Mouse (Mus musculus) hindbrain, embryonic 15.5 days (tissue): Measurements from ENCODE around the gene B3glct. TPM values are rescaled to one million over a fixed set of nuclear protein-coding genes. Genes with fewer than 3 reads are reported as not detected.

Source experiments
- ATAC-seq: fragments of 200-750 bp; cut with Nextera tagmentation; 2 replicates; pipeline ENCODE4 v1.8.0; 2017; ENCODE audit warnings: low read depth, moderate number of reproducible peaks, moderate TSS enrichment; ENCODE audit not compliant: low FRiP score
- H3K27ac ChIP-seq: fragments of 300-500 bp; sonication (generic); replicated peaks from 2 replicates; pipeline ENCODE4 v1.5.1; 2015; ENCODE audit warnings: mild to moderate bottlenecking, inconsistent platforms
- H3K27me3 ChIP-seq: fragments of 300-500 bp; sonication (generic); 2 replicates; pipeline ENCODE4 v1.6.1; 2015; ENCODE audit warnings: control low read depth, inconsistent platforms
- H3K36me3 ChIP-seq: fragments of 300-500 bp; sonication (generic); 2 replicates; pipeline ENCODE4 v1.6.1; 2015; ENCODE audit warnings: control low read depth, inconsistent platforms
- H3K4me1 ChIP-seq: fragments of 300-500 bp; sonication (generic); replicated peaks from 2 replicates; pipeline ENCODE4 v1.6.1; 2015; ENCODE audit warnings: control low read depth, inconsistent platforms
- H3K4me2 ChIP-seq: fragments of 300-500 bp; sonication (generic); 2 replicates; pipeline ENCODE4 v1.6.1; 2015; ENCODE audit warnings: moderate library complexity, mild to moderate bottlenecking, inconsistent platforms
- H3K4me3 ChIP-seq: fragments of 300-500 bp; sonication (generic); 2 replicates; pipeline ENCODE4 v1.5.1; 2015; ENCODE audit warnings: mild to moderate bottlenecking, inconsistent platforms
- H3K9ac ChIP-seq: fragments of 300-500 bp; sonication (generic); 2 replicates; pipeline ENCODE4 v1.6.1; 2015; ENCODE audit warnings: inconsistent platforms
- H3K9me3 ChIP-seq: fragments of 300-500 bp; sonication (generic); 2 replicates; pipeline ENCODE4 v1.6.1; 2016; ENCODE audit warnings: control low read depth, inconsistent platforms
- WGBS: fragments of 180-500 bp; shearing (Covaris S2); methylation state at CpG from one replicate; pipeline ENCODE4 v1.1.7; 2015; 5-methylcytosine and 5-hydroxymethylcytosine counted together
- polyA plus RNA-seq: library from polyadenylated mRNA; unstranded; fragments of >200 nt; fragmentation: Nextera tagmentation; extraction: Ambion mirVana; gene quantifications from 2 replicates; pipeline ENCODE4 v1.2.1, GENCODE M21; 2015

Gene B3glct
- polyA plus RNA-seq, result 14.8 TPM in 2 replicates

DNA sequence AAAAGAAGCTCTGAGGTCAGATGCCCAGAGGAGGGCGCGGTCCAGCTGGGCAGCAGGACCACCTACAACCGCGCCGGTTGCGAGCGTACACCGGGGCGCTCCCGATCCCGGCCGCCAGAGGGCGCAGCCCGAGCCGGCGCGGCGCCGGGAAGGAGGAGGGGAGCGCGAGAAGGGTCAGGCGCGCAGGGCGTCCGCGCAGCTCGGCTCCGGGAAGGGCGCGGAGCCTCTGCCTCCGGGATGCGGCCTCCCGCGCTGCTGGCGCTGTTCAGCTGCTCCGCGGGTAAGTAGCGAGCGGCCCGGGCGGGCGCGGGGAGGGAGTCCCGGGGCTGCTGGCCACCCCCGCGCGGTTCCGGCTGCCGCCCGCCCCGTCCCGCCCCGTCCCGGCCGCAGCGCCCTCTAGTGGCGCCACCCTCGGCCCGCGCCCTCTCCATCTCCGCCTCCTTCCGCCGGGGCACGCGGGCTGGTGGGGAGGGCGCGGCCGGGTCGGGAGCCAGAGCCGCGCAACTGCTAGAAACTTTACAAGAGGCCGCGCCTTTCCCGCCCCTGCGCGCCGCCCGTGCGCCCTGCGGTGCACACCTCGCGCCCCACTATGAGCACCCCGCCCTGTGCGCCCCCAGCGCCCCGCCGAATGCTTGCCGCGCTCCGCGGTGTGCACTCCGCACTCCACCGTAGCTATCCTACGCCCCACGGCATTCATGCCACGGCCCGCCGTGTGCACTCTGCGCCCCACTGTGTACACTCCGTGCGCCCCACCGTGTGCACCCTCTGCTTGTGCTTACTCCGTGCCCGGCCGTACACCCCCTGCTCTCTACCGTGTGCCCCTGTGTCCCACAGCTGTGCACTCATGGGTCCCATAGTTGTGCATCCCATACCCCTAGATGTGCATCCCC, at the start of gene B3glct:
TSS of gene B3glct (plus strand) at position 131 of the 890 bp plus-strand sequence.
- Histone ChIP-seq H3K4me3 (peak within 1 kb of the TSS; percentile 77), H3K9ac (peak within 1 kb of the TSS; percentile 67), H3K27ac (no peak within 1 kb of the TSS; the same call in 1 of the 2 replicates), H3K4me2 (peak within 1 kb of the TSS; percentile 98), H3K36me3 (no peaks in the 10 kb centered on the region), H3K27me3 (no peaks in the 10 kb centered on the region), H3K9me3 (no peaks in the 10 kb centered on the region), H3K4me1 (peaks cover 15% of the 10 kb centered on the region)
- under 1% methylated on average over 80 of the region's 106 CpGs for WGBS
- ATAC-seq, result peak; percentile 93

DNA sequence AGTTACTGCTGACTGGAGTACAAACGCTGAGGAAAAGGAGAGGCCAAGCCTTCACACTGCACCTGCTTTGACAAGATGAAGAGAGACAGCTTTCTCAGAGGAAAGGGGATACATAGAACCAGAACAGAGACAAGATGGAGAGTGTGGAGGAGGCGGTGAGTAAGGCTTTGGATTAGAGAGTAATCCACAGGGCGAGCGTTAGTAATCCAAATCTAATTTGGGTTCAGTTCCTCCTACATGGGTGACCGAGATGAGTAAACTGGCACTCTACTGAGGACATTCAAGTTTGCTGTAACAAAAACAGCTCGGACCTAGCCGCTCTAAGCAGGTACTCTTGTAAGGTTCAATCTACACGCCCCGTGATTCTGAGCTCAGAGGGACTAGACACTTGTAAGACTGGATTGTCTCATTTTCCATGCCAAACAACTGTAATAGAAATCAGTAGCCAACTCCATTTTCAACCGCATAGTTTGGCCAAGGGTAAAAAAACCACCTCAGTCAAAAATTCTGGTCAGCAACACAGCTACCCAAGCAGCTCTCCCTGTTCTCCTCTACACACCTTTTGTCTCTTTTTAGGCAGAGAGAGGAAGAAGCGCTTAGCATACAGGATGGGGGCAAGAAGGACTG, 43.5 kb upstream of the B3glct start:
- H3K36me3 ChIP-seq, result peaks cover 21% of the 10 kb centered on the region
- peak overlapping the region; percentile 58; the same call in 1 of the 2 replicates for H3K9ac ChIP-seq
- H3K4me2 ChIP-seq, result peak overlapping the region; percentile 76
- no peak overlapping the region for H3K27ac ChIP-seq
- peak overlapping the region; percentile 73 for H3K4me3 ChIP-seq
- ATAC-seq, result no peak
- peaks cover 21% of the 10 kb centered on the region for H3K4me1 ChIP-seq
- H3K9me3 ChIP-seq, result no peaks in the 10 kb centered on the region
- 69% methylated on average over 11 of the region's 11 CpGs for WGBS
- no peaks in the 10 kb centered on the region for H3K27me3 ChIP-seq

DNA sequence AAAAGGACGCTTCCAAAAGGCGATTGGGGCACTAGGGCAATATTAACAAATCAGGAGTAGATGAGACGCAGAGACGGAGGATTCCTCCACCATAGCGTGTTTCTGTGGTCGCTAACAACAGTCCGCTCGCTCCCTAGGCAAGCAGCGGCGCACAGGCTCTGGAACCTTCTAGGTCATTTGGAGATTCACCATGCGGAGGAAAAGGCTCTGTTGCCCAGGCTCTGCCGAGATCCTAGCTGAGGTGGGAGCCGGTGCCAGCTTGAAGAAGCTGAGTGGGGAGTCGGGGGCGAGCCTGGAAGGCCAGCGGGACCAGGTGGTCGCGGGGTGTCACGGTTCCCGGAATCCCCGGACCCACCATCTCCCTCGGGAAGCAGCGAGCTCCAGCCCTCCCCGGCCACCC, 42.5 kb upstream of the B3glct start:
- Histone ChIP-seq H3K4me3 (peak overlapping the region; percentile 73), H3K36me3 (peaks cover 11% of the 10 kb centered on the region), H3K9me3 (no peaks in the 10 kb centered on the region), H3K27me3 (no peaks in the 10 kb centered on the region), H3K4me2 (peak overlapping the region; percentile 76), H3K27ac (peak overlapping the region; percentile 88), H3K4me1 (peaks cover 21% of the 10 kb centered on the region), H3K9ac (peak overlapping the region; percentile 58)
- WGBS, result 1% methylated on average over 24 of the region's 24 CpGs
- ATAC-seq, result no peak

DNA sequence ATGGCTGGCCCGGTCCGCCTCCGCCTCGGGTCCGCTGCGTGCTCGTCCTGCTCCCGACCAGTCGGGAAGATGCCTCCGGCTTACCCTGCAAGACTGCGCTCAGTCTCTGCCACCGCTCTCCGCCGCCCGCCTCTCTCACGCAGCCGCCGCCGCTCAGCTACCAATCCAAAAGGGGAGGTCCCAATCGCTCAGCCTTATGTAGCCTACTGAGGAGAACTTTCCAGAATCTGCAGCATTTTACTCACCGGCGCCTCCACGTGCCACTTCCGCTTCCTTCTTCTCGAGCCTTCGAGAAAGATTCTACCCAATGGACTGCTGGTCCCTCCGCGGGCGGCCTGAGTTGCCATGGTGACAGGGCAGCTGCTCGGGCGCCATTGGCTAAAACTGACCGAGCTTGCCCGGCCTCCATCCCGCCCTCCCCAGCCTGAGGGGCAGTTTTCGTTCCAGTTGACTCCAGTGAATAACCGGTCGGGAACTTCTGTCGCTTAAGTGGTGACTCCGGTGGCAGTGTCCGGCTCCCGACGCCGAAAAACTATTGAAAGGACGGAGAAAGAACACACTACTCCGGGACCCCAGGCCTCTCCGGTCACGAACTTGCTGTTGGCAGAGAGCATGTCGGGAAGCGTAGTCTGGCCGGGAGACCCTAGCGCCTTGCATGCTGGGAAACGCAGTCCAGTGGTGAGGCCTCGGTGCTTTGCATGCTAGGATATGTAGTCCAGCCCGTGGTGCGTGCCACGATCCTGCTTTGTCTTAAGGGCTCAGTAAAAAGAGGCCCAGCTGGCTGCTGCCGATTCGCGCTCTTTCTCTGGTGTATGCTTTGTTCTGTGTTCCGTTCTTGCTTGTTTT, 41.7 kb upstream of the B3glct start, which contains the start of gene Hsph1:
TSS of gene Hsph1 (minus strand) at position 302 of the 846 bp plus-strand sequence.
- peak within 1 kb of the TSS; percentile 88 for H3K27ac ChIP-seq
- peaks cover 4% of the 10 kb centered on the region for H3K36me3 ChIP-seq
- H3K4me3 ChIP-seq, result peak within 1 kb of the TSS; percentile 73
- WGBS, result under 1% methylated on average over 60 of the region's 60 CpGs
- peak; percentile 98 for ATAC-seq
- H3K9ac ChIP-seq, result peak within 1 kb of the TSS; percentile 58
- H3K27me3 ChIP-seq, result no peaks in the 10 kb centered on the region
- peaks cover 21% of the 10 kb centered on the region for H3K4me1 ChIP-seq
- H3K4me2 ChIP-seq, result peak within 1 kb of the TSS; percentile 76
- H3K9me3 ChIP-seq, result no peaks in the 10 kb centered on the region

DNA sequence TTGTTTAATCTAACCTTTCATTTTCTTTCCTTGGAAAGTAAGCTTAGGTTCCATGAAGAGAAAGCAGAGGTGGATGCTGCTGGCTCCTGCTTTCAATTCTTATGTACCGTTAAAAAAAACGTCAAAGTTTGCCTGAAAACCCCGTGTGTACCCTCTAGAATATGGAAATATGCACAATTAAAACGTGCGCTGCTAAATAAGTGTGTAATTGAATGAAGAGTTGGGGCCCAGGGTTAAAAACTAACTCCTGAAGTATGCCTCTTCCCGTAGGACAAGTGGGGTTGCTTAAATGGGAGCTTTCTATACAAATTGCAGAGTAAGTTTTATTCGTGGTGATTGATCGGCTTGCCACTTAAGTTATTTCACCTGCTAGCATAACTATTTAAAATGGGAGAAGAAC, 40.7 kb upstream of the B3glct start:
- H3K27me3 ChIP-seq, result no peaks in the 10 kb centered on the region
- ATAC-seq, result no peak
- peak overlapping the region; percentile 73 for H3K4me3 ChIP-seq
- H3K9ac ChIP-seq, result peak overlapping the region; percentile 17; the same call in 1 of the 2 replicates
- H3K4me1 ChIP-seq, result peaks cover 21% of the 10 kb centered on the region
- no peaks in the 10 kb centered on the region for H3K9me3 ChIP-seq
- peak overlapping the region; percentile 76 for H3K4me2 ChIP-seq
- WGBS, result 51% methylated on average over 8 of the region's 8 CpGs
- H3K27ac ChIP-seq, result 0 out of 2 replicates have a peak overlapping the region, but pooled peaks have one; percentile 34
- no peaks in the 10 kb centered on the region; the same call in 1 of the 2 replicates for H3K36me3 ChIP-seq

DNA sequence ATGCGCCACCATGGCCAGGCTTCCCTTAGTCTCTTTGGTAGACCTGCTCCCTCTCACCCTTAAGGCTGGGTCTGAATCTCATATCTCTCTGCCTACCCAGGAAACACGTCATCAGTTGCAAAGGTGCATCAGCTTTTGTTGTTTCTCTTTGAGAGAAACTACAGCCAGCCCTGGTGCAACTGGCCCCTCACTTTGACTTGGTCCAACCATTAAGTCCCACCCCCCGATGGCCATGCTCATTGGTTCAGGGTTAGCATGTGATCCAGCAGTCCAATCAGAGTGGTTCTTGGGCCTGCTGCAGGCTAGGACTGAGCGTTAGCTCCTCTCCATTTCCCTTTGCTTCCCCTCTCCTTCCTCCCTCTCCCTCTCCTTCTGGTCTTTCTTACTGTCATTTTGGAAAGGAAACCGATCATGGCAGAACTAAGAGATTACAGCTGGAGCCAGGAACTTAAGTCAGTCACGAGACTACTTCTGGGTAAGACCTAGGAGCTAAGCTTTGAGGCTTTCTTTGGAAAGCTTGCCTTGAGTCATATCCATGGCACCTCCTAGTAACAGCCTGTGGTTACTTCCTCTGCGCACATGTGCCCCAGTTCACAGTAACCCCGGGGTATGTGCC, 36.6 kb upstream of the B3glct start:
- 93% methylated on average over 8 of the region's 8 CpGs for WGBS
- Histone ChIP-seq H3K36me3 (no peaks in the 10 kb centered on the region), H3K4me1 (peaks cover 3% of the 10 kb centered on the region; the same call in 1 of the 2 replicates), H3K27me3 (no peaks in the 10 kb centered on the region), H3K4me3 (no peak overlapping the region), H3K27ac (no peak overlapping the region), H3K9me3 (no peaks in the 10 kb centered on the region), H3K9ac (no peak overlapping the region), H3K4me2 (no peak overlapping the region)
- ATAC-seq, result no peak

DNA sequence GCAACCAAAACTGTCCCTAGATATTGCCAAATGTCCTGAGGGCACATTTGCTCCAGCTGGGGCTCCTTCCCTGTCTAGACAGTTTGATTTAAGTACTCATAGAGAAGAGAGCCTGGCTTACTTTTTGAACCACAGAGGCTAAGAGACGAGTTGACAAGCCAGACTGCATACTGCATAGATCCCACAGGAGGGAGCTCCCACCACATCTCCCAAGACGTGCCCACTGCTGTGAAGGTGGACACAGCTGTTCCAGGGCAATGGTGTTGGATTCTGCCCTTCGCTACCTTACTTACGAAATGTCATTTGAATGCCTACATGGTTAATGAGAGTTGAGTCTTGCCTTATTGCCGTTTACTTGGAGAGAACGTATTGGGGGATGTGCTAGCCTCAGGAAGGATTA, 35.7 kb upstream of the B3glct start:
- H3K4me3 ChIP-seq, result no peak overlapping the region
- no peaks in the 10 kb centered on the region for H3K36me3 ChIP-seq
- no peaks in the 10 kb centered on the region for H3K27me3 ChIP-seq
- H3K27ac ChIP-seq, result no peak overlapping the region
- ATAC-seq, result no peak
- peaks cover 8% of the 10 kb centered on the region for H3K4me1 ChIP-seq
- H3K9me3 ChIP-seq, result no peaks in the 10 kb centered on the region
- no peak overlapping the region for H3K9ac ChIP-seq
- 49% methylated on average over 6 of the region's 6 CpGs for WGBS
- H3K4me2 ChIP-seq, result no peak overlapping the region

DNA sequence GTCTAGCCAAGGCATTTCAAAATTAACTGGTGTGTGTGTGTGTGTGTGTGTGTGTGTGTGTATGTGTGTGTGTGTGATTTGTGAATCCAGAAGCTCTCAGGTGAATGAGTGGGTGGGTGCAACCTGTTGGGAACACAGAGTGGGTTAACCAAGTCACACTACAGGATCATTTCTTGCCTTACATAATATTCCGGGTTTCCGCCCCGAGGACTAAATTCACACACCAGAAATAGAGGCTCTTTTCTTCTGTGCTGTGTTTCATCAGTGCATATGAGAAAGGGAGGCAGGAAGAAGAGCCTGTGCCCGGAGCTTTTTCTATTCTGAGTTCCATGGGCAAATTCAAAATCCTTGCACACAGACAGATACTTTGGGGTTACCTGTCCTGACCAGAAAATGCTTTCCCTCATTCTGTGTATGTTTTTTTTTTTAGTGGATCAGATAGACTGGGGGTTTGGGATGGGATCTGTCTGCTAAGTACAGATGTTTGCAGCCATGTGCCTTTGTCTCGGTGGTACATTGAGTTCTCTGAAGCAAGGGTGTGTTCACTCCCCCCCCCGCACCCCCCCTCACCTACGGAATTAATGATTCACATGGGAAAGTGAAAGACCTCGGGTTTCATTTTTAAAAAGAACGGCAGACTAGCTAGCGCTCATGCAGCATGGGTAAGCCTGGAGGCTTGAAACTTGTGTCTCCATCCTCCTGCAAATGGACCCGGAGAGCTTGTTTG, 35.1 kb upstream of the B3glct start:
- Histone ChIP-seq H3K27me3 (no peaks in the 10 kb centered on the region), H3K36me3 (no peaks in the 10 kb centered on the region), H3K27ac (no peak overlapping the region), H3K4me2 (no peak overlapping the region), H3K4me1 (peaks cover 13% of the 10 kb centered on the region), H3K9ac (no peak overlapping the region), H3K4me3 (no peak overlapping the region), H3K9me3 (no peaks in the 10 kb centered on the region)
- WGBS, result 79% methylated on average over 11 of the region's 11 CpGs
- no peak for ATAC-seq

DNA sequence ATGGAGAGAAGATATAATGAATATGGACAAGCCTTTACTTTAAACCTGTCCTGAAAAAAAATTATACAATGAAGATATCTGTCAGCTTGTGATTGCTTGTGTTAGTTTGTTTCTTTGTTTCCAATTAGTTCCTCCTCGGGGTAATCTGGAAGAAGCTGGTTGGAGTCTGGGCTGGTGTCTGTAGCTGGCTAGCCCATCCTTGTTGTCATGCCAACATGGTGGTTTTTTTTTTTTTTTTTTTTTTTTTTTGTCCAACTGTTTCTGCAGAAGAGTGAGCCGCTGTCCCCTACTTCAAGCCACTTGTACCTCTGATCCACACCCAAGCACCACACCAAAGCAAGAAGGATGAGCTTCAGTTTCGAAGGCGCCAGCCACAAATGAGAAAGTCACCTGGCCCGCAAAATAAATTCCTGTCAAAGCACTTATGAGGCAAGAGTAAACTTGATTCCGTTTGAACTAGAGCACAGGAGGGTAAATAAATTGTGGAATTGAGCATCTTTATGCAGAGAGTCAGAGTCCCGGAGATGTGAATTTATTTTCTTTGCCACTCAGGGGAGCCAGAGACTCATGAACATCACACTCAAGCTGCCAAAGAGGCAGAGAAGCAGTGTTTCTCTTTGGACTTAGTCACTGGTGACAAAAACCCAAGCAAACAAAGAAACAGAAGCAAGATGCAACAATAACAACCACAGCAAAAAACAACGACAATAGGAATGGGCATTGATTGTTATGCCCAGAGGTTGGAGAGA, 30.5 kb upstream of the B3glct start:
- H3K9ac ChIP-seq, result no peak overlapping the region
- H3K27me3 ChIP-seq, result no peaks in the 10 kb centered on the region
- H3K4me3 ChIP-seq, result no peak overlapping the region
- H3K4me2 ChIP-seq, result no peak overlapping the region
- peaks cover 19% of the 10 kb centered on the region for H3K4me1 ChIP-seq
- no peaks in the 10 kb centered on the region for H3K9me3 ChIP-seq
- ATAC-seq, result peak; percentile 53; the same call in 1 of the 2 replicates
- peak overlapping the region; percentile 38; the same call in 1 of the 2 replicates for H3K27ac ChIP-seq
- no peaks in the 10 kb centered on the region for H3K36me3 ChIP-seq
- 56% methylated on average over 8 of the region's 8 CpGs for WGBS

DNA sequence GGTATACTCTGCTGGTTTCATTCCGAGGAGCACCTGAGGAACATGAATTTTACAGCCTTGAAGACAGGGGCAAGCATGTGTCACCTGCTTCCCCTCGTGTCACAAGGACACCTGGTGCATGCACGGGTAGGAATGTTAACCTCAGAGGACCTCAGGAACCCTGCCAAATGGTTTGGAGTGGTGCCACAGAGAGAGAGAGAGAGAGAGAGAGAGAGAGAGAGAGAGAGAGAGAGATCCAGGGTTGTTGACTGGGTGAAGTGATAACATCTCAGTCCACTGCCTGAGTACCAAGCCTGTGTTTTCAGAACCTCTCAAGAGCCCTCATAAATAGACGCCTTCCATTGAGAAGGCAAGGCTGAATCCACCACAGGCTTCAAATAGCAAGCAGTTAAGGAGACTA, 29.8 kb upstream of the B3glct start:
- Histone ChIP-seq H3K27ac (0 out of 2 replicates have a peak overlapping the region, but pooled peaks have one; percentile 38), H3K4me1 (peaks cover 19% of the 10 kb centered on the region), H3K36me3 (no peaks in the 10 kb centered on the region), H3K9ac (no peak overlapping the region), H3K27me3 (no peaks in the 10 kb centered on the region), H3K4me2 (no peak overlapping the region), H3K4me3 (no peak overlapping the region), H3K9me3 (no peaks in the 10 kb centered on the region)
- WGBS, result 55% methylated on average over 4 of the region's 4 CpGs
- no peak for ATAC-seq
